Mouse (Mus musculus) heart, postnatal 4 days (tissue): ENCODE results near the gene Lyzl4. TPM values are rescaled to one million over a fixed set of nuclear protein-coding genes. Genes with fewer than 3 reads are reported as not detected.
"Not testable (repeated sequence)": the region's sequence is repeated elsewhere in the genome, so short reads cannot be mapped to it uniquely, and the experiment has no call there.

ENCODE experiments used
- DNase-seq: peaks from one replicate; pipeline ENCODE4 v3.0.0; 2021
- total RNA-seq, 2 experiments: library from RNA; stranded (reverse); gene quantifications; 2 replicates each; pipeline ENCODE4 v1.2.3; 2021

Gene Lyzl4
- total RNA-seq, 2 experiments from 2014 or later = 0.32 TPM; not detected in 1

GRCm38 (mm10) chr9:121600201-121600860, 41.6 kb downstream of the Lyzl4 start:
- no peak for DNase-seq

- DNase-seq = no peak
Observed at GRCm38 (mm10) chr9:121599551-121599950, 42.3 kb downstream of the Lyzl4 start.

GRCm38 (mm10) chr9:121598106-121598505, 43.8 kb downstream of the Lyzl4 start:
- DNase-seq = no peak

GRCm38 (mm10) chr9:121594771-121595170, 47.1 kb downstream of the Lyzl4 start:
- no peak for DNase-seq

GRCm38 (mm10) chr9:121593768-121594167, 48.1 kb downstream of the Lyzl4 start:
- DNase-seq = not testable (repeated sequence)

- DNase-seq = peak; percentile 39
Observed at GRCm38 (mm10) chr9:121592948-121593550, 48.8 kb downstream of the Lyzl4 start.

- DNase-seq = no peak
Observed at GRCm38 (mm10) chr9:121589533-121589932, 52.4 kb downstream of the Lyzl4 start.

- DNase-seq = no peak
Observed at GRCm38 (mm10) chr9:121574380-121574779, 67.5 kb downstream of the Lyzl4 start.

GRCm38 (mm10) chr9:121568451-121568850, 73.4 kb downstream of the Lyzl4 start:
- DNase-seq = no peak

- DNase-seq = no peak
Observed at GRCm38 (mm10) chr9:121566387-121566786, 75.5 kb downstream of the Lyzl4 start.

GRCm38 (mm10) chr9:121563276-121563675, 78.6 kb downstream of the Lyzl4 start:
- no peak for DNase-seq

- DNase-seq = no peak
Observed at GRCm38 (mm10) chr9:121560515-121560914, 81.4 kb downstream of the Lyzl4 start.

GRCm38 (mm10) chr9:121558167-121558566, 83.7 kb downstream of the Lyzl4 start:
- no peak for DNase-seq

GRCm38 (mm10) chr9:121556913-121557312, 85.0 kb downstream of the Lyzl4 start:
- peak; percentile 69 for DNase-seq

- DNase-seq = peak; percentile 58
Observed at GRCm38 (mm10) chr9:121555395-121556000, 86.4 kb downstream of the Lyzl4 start.

- DNase-seq = no peak
Observed at GRCm38 (mm10) chr9:121553643-121554042, 88.3 kb downstream of the Lyzl4 start.

- DNase-seq = no peak
Observed at GRCm38 (mm10) chr9:121550327-121550771, 91.5 kb downstream of the Lyzl4 start.

- DNase-seq = no peak
Observed at GRCm38 (mm10) chr9:121549444-121549843, 92.5 kb downstream of the Lyzl4 start.

- no peak for DNase-seq
Observed at GRCm38 (mm10) chr9:121549010-121549409, 92.9 kb downstream of the Lyzl4 start.

- no peak for DNase-seq
Observed at GRCm38 (mm10) chr9:121547431-121547830, 94.5 kb downstream of the Lyzl4 start.

GRCm38 (mm10) chr9:121541530-121541929, 100.4 kb downstream of the Lyzl4 start:
- DNase-seq = no peak

- DNase-seq = no peak
Observed at GRCm38 (mm10) chr9:121532626-121533025, 109.3 kb downstream of the Lyzl4 start.

GRCm38 (mm10) chr9:121528605-121529357, 113.1 kb downstream of the Lyzl4 start:
- no peak for DNase-seq
